Mouse (Mus musculus) E14TG2a.4 (cell line): Measurements from ENCODE around the gene Parp12.

ENCODE experiments used
- CTCF ChIP-seq: conservative IDR thresholded peaks from 2 replicates; pipeline ENCODE4 v1.5.1; 2014; ENCODE audit warnings: low read length
- NANOG ChIP-seq: IDR thresholded peaks from 2 replicates; pipeline ENCODE4 v1.6.1; 2014; ENCODE audit warnings: borderline replicate concordance, low read length, mixed read lengths
- POU5F1 ChIP-seq: IDR thresholded peaks from 2 replicates; pipeline ENCODE4 v1.6.1; 2014; ENCODE audit warnings: low read length, borderline replicate concordance

GRCm38 (mm10) chr6:39076498-39076897, 41.7 kb downstream of the Parp12 start:
- TF ChIP-seq CTCF (no peak), POU5F1 (no peak), NANOG (no peak)
